Mouse (Mus musculus): ENCODE measurements at regions not wholly inside any gene's neighbourhood (a gene's known extent, or its start where the extent isn't known, plus 50 kb on each side); places are given as distances from the start of the nearest gene placed in this dataset.

DNA sequence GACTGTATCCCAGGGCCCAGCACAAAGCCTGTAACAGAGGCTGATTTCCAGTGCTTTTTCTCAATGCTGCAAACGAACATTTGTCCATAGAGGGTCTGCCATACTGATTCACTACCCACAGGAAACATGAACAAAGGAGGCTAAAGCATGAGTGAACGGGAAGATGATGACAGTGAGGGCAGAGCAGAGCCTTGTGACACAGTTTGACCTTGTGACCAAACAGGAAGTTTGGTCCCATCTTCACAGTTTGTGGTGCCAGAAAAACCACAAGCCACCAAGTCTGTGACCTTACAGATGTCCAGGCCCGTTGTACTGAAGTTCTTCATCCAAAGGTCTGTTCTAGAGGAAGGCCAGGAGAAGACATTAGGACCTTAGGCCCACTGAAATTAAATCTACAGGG lies 974.4 kb downstream of the Epha4 start:
- no peak for TF ChIP-seq CTCF (IDR thresholded peaks at IDR 0.05; ENCODE audit: low read depth)
- no peak for TF ChIP-seq EP300 (IDR thresholded peaks at IDR 0.05; ENCODE audit: low read depth)

Data from heart, postnatal 0 days (tissue).